Mouse (Mus musculus) intestine, embryonic 15.5 days (tissue): ENCODE data around the gene Dlx5. TPM values are rescaled to one million over a fixed set of nuclear protein-coding genes. Genes with fewer than 3 reads are reported as not detected.

ENCODE experiments used
- ATAC-seq: fragments of 200-750 bp; cut with Nextera tagmentation; 2 replicates; pipeline ENCODE4 v1.8.0; 2017; ENCODE audit warnings: moderate TSS enrichment, moderate library complexity
- H3K27ac ChIP-seq: fragments of 300-500 bp; sonication (generic); 2 replicates; pipeline ENCODE4 v1.5.1; 2015; ENCODE audit warnings: mild to moderate bottlenecking, inconsistent platforms
- H3K27me3 ChIP-seq: fragments of 300-500 bp; sonication (generic); replicated peaks from 2 replicates; pipeline ENCODE4 v1.6.1; 2015; ENCODE audit warnings: inconsistent platforms
- H3K36me3 ChIP-seq: fragments of 300-500 bp; sonication (generic); 2 replicates; pipeline ENCODE4 v1.6.1; 2015; ENCODE audit warnings: inconsistent platforms
- H3K4me1 ChIP-seq: fragments of 300-500 bp; sonication (generic); replicated peaks from 2 replicates; pipeline ENCODE4 v1.6.1; 2015; ENCODE audit warnings: inconsistent platforms
- H3K4me2 ChIP-seq: fragments of 300-500 bp; sonication (generic); replicated peaks from 2 replicates; pipeline ENCODE4 v1.6.1; 2015; ENCODE audit warnings: mild to moderate bottlenecking, inconsistent platforms
- H3K4me3 ChIP-seq: fragments of 300-500 bp; sonication (generic); replicated peaks from 2 replicates; pipeline ENCODE4 v1.5.1; 2015; ENCODE audit warnings: inconsistent platforms
- H3K9ac ChIP-seq: fragments of 300-500 bp; sonication (generic); 2 replicates; pipeline ENCODE4 v1.6.1; 2015; ENCODE audit warnings: inconsistent platforms
- H3K9me3 ChIP-seq: fragments of 300-500 bp; sonication (generic); 2 replicates; pipeline ENCODE4 v1.6.1; 2016; ENCODE audit warnings: inconsistent platforms
- WGBS: fragments of 180-500 bp; shearing (Covaris S2); methylation state at CpG from one replicate; pipeline ENCODE4 v1.1.7; 2015; 5-methylcytosine and 5-hydroxymethylcytosine counted together
- polyA plus RNA-seq: library from polyadenylated mRNA; unstranded; fragments of >200 nt; fragmentation: Nextera tagmentation; extraction: Ambion mirVana; gene quantifications from 2 replicates; pipeline ENCODE4 v1.2.1, GENCODE M21; 2015

The Dlx5 gene
- polyA plus RNA-seq, 1 experiment from 2014 or later = 2.1 TPM

DNA sequence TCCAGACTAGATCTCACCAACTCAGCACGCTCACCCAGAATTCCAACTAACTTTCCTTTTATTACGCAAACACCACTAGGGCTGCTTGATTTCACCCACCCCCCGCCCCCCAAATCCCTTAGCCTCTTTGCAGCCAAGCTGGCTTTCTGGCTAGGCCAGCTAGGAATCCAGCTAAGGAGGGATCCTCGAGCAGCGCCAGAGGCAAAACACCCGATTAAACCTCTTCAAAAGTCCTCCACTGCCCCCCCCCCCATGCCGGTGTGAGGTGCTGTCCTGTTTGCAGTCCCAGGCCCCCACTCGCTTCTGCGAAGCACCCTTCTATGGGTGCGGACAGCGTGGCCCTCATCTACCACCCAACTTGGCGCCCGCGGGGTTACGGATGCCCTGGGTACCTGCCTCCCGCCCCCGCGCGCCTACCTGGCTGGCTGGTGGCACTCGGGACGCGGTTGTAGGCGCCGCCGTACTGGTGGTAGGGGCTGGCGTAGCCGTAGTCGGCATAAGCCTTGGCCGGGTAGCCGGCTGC is 709 bp downstream of the Dlx5 start:
- Histone ChIP-seq H3K36me3 (no peaks in the 10 kb centered on the region), H3K27me3 (peaks cover 78% of the 10 kb centered on the region), H3K4me1 (peaks cover 15% of the 10 kb centered on the region), H3K27ac (no peak overlapping the region), H3K4me2 (peak overlapping the region; percentile 87), H3K4me3 (peak overlapping the region; percentile 44), H3K9ac (peak overlapping the region; percentile 29; the same call in 1 of the 2 replicates), H3K9me3 (no peaks in the 10 kb centered on the region)
- no peak for ATAC-seq
- WGBS = 1% methylated on average over 30 of the region's 30 CpGs

DNA sequence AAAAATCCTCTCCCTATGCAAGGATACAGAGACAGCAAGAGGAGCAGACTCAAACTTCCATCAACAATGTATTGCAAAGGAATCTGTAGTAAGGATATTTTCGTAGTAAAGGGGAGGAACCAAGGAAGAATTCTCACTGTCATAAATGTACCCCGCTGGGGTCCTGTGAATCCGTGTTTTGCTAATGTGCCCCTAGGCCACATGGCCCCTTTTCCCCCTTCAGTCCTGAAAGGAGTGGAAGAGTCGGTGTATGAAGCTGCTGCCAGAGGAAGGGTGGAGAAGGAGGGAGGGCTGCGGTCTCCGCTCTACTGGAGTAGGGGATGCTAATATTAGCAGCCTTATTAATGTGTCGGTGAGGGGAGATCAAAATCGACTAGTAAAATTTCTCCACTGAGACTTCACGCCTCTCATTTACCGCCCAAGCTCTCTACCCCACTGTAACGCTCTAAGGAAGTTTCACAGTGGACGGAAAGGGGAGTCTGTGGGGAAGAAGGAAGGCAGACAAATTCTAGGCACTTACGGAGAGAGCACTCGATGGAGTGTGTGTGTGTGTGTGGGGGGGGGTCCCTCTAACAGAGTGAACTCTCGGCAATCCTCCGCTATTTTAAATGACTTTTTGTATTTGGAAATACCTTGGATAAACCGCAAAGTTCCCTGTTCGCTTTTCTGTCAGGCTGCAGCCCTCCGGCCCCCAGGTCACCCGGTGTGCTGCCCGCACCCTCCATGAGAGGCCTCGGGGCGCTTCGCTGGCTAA is 1.3 kb downstream of the Dlx5 start:
- H3K27ac ChIP-seq = no peak overlapping the region
- H3K4me2 ChIP-seq = peak overlapping the region; percentile 87
- H3K4me3 ChIP-seq = peak overlapping the region; percentile 44
- no peaks in the 10 kb centered on the region for H3K36me3 ChIP-seq
- H3K9me3 ChIP-seq = no peaks in the 10 kb centered on the region
- peaks cover 84% of the 10 kb centered on the region for H3K27me3 ChIP-seq
- no peak for ATAC-seq
- H3K9ac ChIP-seq = no peak overlapping the region
- WGBS = 2% methylated on average over 24 of the region's 24 CpGs
- peaks cover 15% of the 10 kb centered on the region for H3K4me1 ChIP-seq

DNA sequence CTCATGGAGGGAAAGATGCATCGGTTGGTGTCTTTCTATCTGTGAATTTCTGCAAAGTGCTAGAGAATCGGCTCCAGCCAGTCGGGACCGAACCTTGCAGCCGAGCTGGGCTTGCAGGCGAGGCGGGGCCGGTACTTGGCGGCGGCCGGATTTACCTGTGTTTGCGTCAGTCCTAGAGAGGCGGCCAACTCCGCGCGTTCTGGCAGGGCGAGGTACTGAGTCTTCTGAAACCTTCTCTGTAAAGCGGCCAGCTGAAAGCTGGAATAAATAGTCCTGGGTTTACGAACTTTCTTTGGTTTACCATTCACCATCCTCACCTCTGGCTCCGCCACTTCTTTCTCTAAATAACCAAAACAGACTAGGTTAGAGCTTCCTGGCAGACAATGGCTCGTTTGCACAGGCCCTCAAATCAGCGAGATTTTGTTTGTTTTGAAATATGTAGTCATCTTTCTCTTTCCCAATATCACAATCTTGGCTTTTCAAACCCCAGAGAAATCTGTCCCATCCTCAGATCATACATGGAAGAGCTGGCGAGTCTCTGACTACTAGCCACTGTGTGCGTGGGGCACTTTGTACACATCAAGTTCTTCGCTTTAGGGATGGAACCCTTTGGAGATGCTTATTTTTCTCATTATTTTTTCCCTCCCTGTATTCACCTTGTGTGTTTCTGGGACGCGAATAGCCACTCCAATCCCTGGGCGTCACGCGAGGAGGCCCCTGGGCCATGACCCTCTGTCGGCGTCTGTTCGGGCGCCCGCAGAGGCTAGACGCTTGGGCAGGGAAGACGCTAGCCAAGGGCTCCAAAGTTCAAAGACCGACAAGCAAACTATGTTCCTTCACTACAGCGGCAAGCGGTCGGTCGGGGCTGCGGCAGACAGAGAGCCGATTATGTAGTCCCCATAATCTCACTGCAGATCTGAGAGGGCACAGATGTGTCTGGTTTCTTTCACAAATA is 2.2 kb downstream of the Dlx5 start:
- WGBS = 3% methylated on average over 44 of the region's 44 CpGs
- Histone ChIP-seq H3K9me3 (no peaks in the 10 kb centered on the region), H3K4me2 (no peak overlapping the region), H3K9ac (no peak overlapping the region), H3K4me3 (no peak overlapping the region), H3K27ac (no peak overlapping the region), H3K27me3 (peaks cover 86% of the 10 kb centered on the region), H3K36me3 (no peaks in the 10 kb centered on the region), H3K4me1 (peaks cover 15% of the 10 kb centered on the region)
- ATAC-seq = no peak

GRCm38 (mm10) chr6:6878841-6879291 is 3.0 kb downstream of the Dlx5 start:
- Histone ChIP-seq H3K9ac (no peak overlapping the region), H3K4me2 (no peak overlapping the region), H3K27me3 (peaks cover 92% of the 10 kb centered on the region), H3K4me3 (no peak overlapping the region), H3K36me3 (no peaks in the 10 kb centered on the region), H3K4me1 (peaks cover 15% of the 10 kb centered on the region), H3K9me3 (no peaks in the 10 kb centered on the region), H3K27ac (no peak overlapping the region)
- ATAC-seq = no peak
- 3% methylated on average over 14 of the region's 14 CpGs for WGBS

DNA sequence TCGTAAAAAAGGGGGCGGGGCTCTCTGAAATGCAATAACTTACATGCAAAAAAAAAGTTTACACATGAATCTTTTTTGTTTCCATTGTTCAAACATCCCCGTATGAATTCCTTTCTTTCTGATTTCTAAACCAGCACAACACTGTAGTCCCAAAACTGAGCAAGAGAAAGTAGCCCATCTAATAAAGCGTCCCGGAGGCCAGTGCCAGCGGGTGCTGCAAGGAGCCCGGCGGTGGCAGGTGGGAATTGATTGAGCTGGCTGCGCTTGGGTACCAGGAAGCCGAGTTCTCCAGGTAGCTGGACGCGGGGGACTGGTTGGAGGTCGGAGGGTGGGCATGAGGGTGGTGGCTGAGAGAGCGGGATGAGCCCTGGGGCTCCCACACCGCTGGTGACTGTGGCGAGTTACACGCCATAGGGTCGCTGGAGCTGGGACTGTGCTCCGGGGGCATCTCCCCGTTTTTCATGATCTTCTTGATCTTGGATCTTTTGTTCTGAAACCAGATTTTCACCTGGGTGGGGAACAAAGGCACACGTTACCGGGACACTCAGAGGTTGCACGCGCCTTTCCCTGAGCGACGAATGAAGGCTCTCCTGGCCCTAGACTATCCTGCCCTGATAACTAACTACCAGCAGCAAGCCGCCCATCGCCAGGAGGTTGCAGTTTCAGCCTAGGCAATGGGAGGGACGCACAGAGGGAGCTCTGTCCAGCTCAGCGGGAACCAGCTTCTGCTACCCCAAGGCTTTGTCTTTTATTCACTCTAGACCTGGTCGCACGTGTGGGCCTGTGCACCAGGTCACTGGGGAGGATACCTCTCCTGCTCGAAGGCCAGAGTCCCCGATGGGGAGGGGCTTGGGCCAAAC is 3.7 kb downstream of the Dlx5 start:
- H3K4me3 ChIP-seq = no peak overlapping the region
- WGBS = 4% methylated on average over 34 of the region's 34 CpGs
- no peaks in the 10 kb centered on the region for H3K9me3 ChIP-seq
- H3K36me3 ChIP-seq = no peaks in the 10 kb centered on the region
- no peak overlapping the region for H3K27ac ChIP-seq
- peaks cover 92% of the 10 kb centered on the region for H3K27me3 ChIP-seq
- ATAC-seq = no peak
- no peak overlapping the region for H3K4me2 ChIP-seq
- H3K9ac ChIP-seq = no peak overlapping the region
- H3K4me1 ChIP-seq = peaks cover 15% of the 10 kb centered on the region

DNA sequence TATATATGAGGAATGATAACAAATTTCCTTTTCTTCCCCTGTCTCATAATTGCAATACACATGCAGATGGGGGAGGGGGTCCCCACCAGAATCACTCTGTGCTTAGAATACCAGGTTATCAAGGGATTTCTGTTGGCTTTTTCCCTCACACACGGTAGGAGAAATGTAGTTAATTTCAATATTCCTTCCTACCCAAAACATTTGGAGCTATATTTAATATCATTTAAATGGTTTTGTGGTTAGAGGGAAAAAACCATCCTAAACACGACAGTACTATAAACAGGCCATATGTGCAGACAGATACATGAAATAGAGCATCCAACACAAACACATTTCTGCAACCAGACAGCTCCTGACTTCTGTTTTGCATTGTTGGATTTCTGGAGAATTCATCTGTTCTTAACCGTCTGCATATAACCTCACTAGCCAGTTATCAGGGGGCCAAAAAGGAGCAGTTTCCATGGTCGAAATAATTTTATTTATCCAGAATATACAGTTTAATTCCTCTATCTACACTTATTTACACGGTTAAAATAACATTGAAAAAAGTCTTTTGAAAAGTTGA is 4.5 kb downstream of the Dlx5 start:
- no peak overlapping the region for H3K9ac ChIP-seq
- H3K27ac ChIP-seq = no peak overlapping the region
- peaks cover 92% of the 10 kb centered on the region for H3K27me3 ChIP-seq
- H3K9me3 ChIP-seq = no peaks in the 10 kb centered on the region
- no peak for ATAC-seq
- H3K4me1 ChIP-seq = peaks cover 15% of the 10 kb centered on the region
- no peaks in the 10 kb centered on the region for H3K36me3 ChIP-seq
- no peak overlapping the region for H3K4me2 ChIP-seq
- 17% methylated on average over 5 of the region's 5 CpGs for WGBS
- no peak overlapping the region for H3K4me3 ChIP-seq

DNA sequence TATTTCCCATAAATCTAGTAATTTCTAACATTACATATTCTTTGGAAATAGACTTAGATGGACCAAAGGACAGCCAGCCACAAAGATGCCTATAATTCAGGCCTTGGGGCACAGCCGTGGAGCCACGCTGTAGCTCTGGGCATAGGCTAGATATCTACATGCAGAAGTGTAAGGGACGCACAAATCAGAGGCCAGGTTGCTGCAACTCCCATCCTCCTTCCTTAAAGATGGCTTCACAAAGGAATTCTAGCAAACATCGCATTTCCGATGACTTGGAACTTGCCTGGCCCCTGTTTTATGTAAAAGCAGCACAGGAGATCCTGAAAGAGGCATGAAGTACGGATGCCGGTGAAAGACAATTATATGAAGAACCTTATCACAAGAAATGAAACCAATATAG is 5.2 kb downstream of the Dlx5 start:
- H3K4me3 ChIP-seq = no peak overlapping the region
- H3K27me3 ChIP-seq = peaks cover 95% of the 10 kb centered on the region
- H3K4me1 ChIP-seq = peaks cover 13% of the 10 kb centered on the region
- no peak overlapping the region for H3K4me2 ChIP-seq
- no peak overlapping the region for H3K9ac ChIP-seq
- H3K27ac ChIP-seq = no peak overlapping the region
- 14% methylated on average over 7 of the region's 7 CpGs for WGBS
- H3K36me3 ChIP-seq = no peaks in the 10 kb centered on the region
- H3K9me3 ChIP-seq = no peaks in the 10 kb centered on the region
- ATAC-seq = no peak

DNA sequence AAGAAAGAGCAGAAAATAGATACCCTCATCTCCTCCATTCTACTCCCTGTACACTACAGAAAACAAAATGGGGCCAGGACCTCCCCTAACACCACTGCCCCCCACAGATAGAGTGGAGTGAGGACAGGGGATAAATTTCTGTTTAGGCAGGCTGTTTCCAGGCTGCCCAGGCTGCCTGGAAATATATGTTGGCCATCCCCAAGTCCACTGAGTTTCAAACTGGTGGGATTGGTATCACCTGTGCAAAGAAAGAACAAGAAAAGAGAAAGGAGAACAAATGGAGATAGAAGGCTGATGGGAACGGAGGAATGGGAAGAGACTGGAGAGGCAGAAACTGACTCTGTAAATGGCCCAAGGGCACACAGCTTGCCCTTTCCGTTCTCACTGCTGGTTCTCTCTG is 5.7 kb downstream of the Dlx5 start:
- WGBS = 6% methylated on average over 2 of the region's 2 CpGs
- H3K9me3 ChIP-seq = no peaks in the 10 kb centered on the region
- peaks cover 8% of the 10 kb centered on the region for H3K4me1 ChIP-seq
- H3K4me3 ChIP-seq = no peak overlapping the region
- H3K4me2 ChIP-seq = no peak overlapping the region
- H3K36me3 ChIP-seq = no peaks in the 10 kb centered on the region
- H3K27ac ChIP-seq = no peak overlapping the region
- H3K27me3 ChIP-seq = peaks cover 92% of the 10 kb centered on the region
- ATAC-seq = no peak
- no peak overlapping the region for H3K9ac ChIP-seq

GRCm38 (mm10) chr6:6875676-6876075 is 6.2 kb downstream of the Dlx5 start:
- 5% methylated on average over 9 of the region's 9 CpGs for WGBS
- Histone ChIP-seq H3K36me3 (no peaks in the 10 kb centered on the region), H3K9me3 (no peaks in the 10 kb centered on the region), H3K4me1 (peaks cover 4% of the 10 kb centered on the region; the same call in 1 of the 2 replicates), H3K4me2 (no peak overlapping the region), H3K9ac (no peak overlapping the region), H3K27me3 (peaks cover 90% of the 10 kb centered on the region), H3K4me3 (no peak overlapping the region), H3K27ac (no peak overlapping the region)
- no peak for ATAC-seq

GRCm38 (mm10) chr6:6875136-6875535 is 6.7 kb downstream of the Dlx5 start:
- Histone ChIP-seq H3K36me3 (no peaks in the 10 kb centered on the region), H3K4me1 (peaks cover 4% of the 10 kb centered on the region; the same call in 1 of the 2 replicates), H3K9me3 (no peaks in the 10 kb centered on the region), H3K27ac (no peak overlapping the region), H3K27me3 (peaks cover 91% of the 10 kb centered on the region), H3K9ac (no peak overlapping the region), H3K4me2 (no peak overlapping the region), H3K4me3 (no peak overlapping the region)
- ATAC-seq = no peak
- WGBS = 3% methylated on average over 11 of the region's 11 CpGs

DNA sequence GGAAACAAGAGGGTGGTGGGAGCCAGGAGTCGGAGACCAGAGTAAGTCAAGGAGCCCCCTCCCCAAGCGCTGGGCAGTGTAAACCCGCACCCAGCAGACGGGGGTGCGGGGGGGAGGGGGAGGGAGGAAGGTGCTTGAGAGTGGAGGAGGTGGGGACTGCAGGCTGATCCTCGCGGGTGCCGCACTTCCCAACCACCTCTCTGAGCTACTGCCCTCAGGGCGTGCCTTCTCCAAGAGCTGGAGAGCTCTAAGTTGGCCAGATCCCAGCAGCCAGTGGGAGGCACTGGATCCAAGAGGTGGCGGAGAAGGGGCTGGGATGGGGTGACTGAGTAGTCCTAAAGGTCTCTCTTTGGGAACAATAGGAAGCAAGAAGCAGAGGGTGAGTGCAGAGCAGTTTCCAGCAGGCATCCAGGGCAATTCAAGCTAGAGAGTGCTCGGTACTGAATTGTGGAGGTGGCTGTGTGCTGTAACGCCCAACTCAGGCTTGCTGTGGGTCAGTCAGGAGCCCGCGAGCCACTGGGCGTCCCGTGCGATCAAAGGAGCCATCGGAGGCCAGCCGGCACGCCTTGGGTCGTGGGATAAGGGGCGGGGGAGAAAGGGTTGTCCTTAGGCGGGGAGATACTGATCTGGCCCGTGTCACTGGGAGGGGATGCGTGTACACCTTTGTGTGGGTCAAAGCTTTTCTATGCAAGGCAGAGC is 7.7 kb downstream of the Dlx5 start:
- ATAC-seq = peak; percentile 15; the same call in 1 of the 2 replicates
- no peak overlapping the region for H3K27ac ChIP-seq
- no peaks in the 10 kb centered on the region for H3K9me3 ChIP-seq
- no peak overlapping the region for H3K4me3 ChIP-seq
- no peaks in the 10 kb centered on the region for H3K36me3 ChIP-seq
- peaks cover 90% of the 10 kb centered on the region for H3K27me3 ChIP-seq
- H3K4me1 ChIP-seq = peaks cover 4% of the 10 kb centered on the region; the same call in 1 of the 2 replicates
- no peak overlapping the region for H3K4me2 ChIP-seq
- WGBS = under 1% methylated on average over 25 of the region's 25 CpGs
- no peak overlapping the region for H3K9ac ChIP-seq
